Mouse (Mus musculus) MEL (cell line): ENCODE data around the gene Krt25. TPM values are rescaled to one million over a fixed set of nuclear protein-coding genes. Genes with fewer than 3 reads are reported as not detected.

Experiments
- DNase-seq: peaks from one replicate; pipeline ENCODE4 v3.0.0; 2011; ENCODE audit warnings: low read depth, low spot score
- H3K27ac ChIP-seq: 2 replicates; pipeline ENCODE4 v1.5.1; 2012; ENCODE audit warnings: low read depth, mild to moderate bottlenecking, control low read depth, low read length, moderate library complexity; ENCODE audit not compliant: control insufficient read depth
- H3K27me3 ChIP-seq, 2 experiments: fragments of 150-350 bp in 1 of 2; sonication (generic) in 1 of 2; 2 replicates each; pipeline ENCODE4 v1.6.1; 2012; ENCODE audit warnings: low read length in 2 of 2, mild to moderate bottlenecking in 2 of 2, improper control_type of control experiment in 1 of 2, moderate library complexity in 1 of 2; ENCODE audit not compliant: insufficient read depth in 2 of 2, control insufficient read depth in 1 of 2
- H3K36me3 ChIP-seq, 2 experiments: 2 replicates each; pipeline ENCODE4 v1.6.1; 2012 to 2014; ENCODE audit warnings: low read length in 2 of 2, improper control_type of control experiment in 1 of 2, inconsistent platforms in 1 of 2, mild to moderate bottlenecking in 1 of 2; ENCODE audit not compliant: insufficient read depth in 2 of 2, control insufficient read depth in 1 of 2
- H3K4me1 ChIP-seq, 2 experiments: fragments of 150-350 bp in 1 of 2; sonication (generic) in 1 of 2; 2 replicates each; pipeline ENCODE4 v1.6.1; 2012; ENCODE audit warnings: low read length in 2 of 2, improper control_type of control experiment in 1 of 2, mild to moderate bottlenecking in 1 of 2; ENCODE audit not compliant: insufficient read depth in 2 of 2, control insufficient read depth in 1 of 2
- H3K4me3 ChIP-seq, 2 experiments: fragments of 150-350 bp in 1 of 2; sonication (generic) in 1 of 2; 2 replicates each; pipeline ENCODE4 v1.5.1; 2012; ENCODE audit warnings: low read depth in 2 of 2, low read length in 2 of 2, mild to moderate bottlenecking in 2 of 2, moderate library complexity in 2 of 2, control low read depth in 1 of 2, improper control_type of control experiment in 1 of 2; ENCODE audit not compliant: control insufficient read depth in 1 of 2, insufficient read depth in 1 of 2
- H3K79me2 ChIP-seq: 2 replicates; pipeline ENCODE4 v1.6.1; 2012; ENCODE audit warnings: mild to moderate bottlenecking, low read length, moderate library complexity; ENCODE audit not compliant: control insufficient read depth, poor library complexity, insufficient read depth
- H3K9ac ChIP-seq: 2 replicates; pipeline ENCODE4 v1.6.1; 2012; ENCODE audit warnings: low read depth, mild to moderate bottlenecking, control low read depth, low read length, moderate library complexity; ENCODE audit not compliant: control insufficient read depth, poor library complexity, severe bottlenecking
- H3K9me3 ChIP-seq: fragments of 150-350 bp; sonication (generic); replicated peaks from 2 replicates; pipeline ENCODE4 v1.6.1; 2012; ENCODE audit warnings: mild to moderate bottlenecking, low read length, improper control_type of control experiment, moderate library complexity; ENCODE audit not compliant: insufficient read depth
- BHLHE40 ChIP-seq: IDR thresholded peaks from 2 replicates; pipeline ENCODE4 v1.6.1; 2012; ENCODE audit warnings: low read depth, mild to moderate bottlenecking, inconsistent platforms, low read length, improper control_type of control experiment, borderline replicate concordance
- CHD1 ChIP-seq: IDR thresholded peaks from 2 replicates; pipeline ENCODE4 v1.6.1; 2012; ENCODE audit warnings: low read depth, mild to moderate bottlenecking, inconsistent platforms, low read length, improper control_type of control experiment
- CTCF ChIP-seq, 3 experiments: IDR thresholded peaks in 2 of 3; conservative IDR thresholded peaks in 1 of 3; 2 replicates each; pipeline ENCODE4 v1.5.1; 2011 to 2012; ENCODE audit warnings: low read length in 3 of 3, low read depth in 2 of 3, mild to moderate bottlenecking in 2 of 3, improper control_type of control experiment in 1 of 3, inconsistent platforms in 1 of 3, mixed read lengths in 1 of 3, moderate library complexity in 1 of 3; ENCODE audit not compliant: control insufficient read depth in 1 of 3, insufficient read depth in 1 of 3, poor library complexity in 1 of 3, severe bottlenecking in 1 of 3
- MAFK ChIP-seq: IDR thresholded peaks from 2 replicates; pipeline ENCODE4 v1.6.1; 2011; ENCODE audit warnings: low read depth, mild to moderate bottlenecking, low read length, improper control_type of control experiment, borderline replicate concordance
- MAZ ChIP-seq: IDR thresholded peaks from 2 replicates; pipeline ENCODE4 v1.6.1; 2012; ENCODE audit warnings: low read depth, mild to moderate bottlenecking, inconsistent platforms, low read length, improper control_type of control experiment
- MXI1 ChIP-seq: IDR thresholded peaks from 2 replicates; pipeline ENCODE4 v1.6.1; 2011; ENCODE audit warnings: mild to moderate bottlenecking, low read depth, low read length, improper control_type of control experiment
- MYB ChIP-seq: IDR thresholded peaks from 2 replicates; pipeline ENCODE4 v1.6.1; 2011; ENCODE audit warnings: mild to moderate bottlenecking, low read depth, low read length, improper control_type of control experiment
- NRF1 ChIP-seq: IDR thresholded peaks from 2 replicates; pipeline ENCODE4 v1.6.1; 2014; ENCODE audit warnings: low read depth, mild to moderate bottlenecking, inconsistent platforms, low read length, improper control_type of control experiment, moderate library complexity; ENCODE audit not compliant: poor library complexity, insufficient read depth, severe bottlenecking
- RCOR1 ChIP-seq: IDR thresholded peaks from 2 replicates; pipeline ENCODE4 v1.6.1; 2012; ENCODE audit warnings: low read depth, mild to moderate bottlenecking, inconsistent platforms, low read length, improper control_type of control experiment
- TBP ChIP-seq: IDR thresholded peaks from 2 replicates; pipeline ENCODE4 v1.8.0; 2011; ENCODE audit warnings: low read depth, low read length, improper control_type of control experiment
- TCF12 ChIP-seq: IDR thresholded peaks from 2 replicates; pipeline ENCODE4 v1.6.1; 2014; ENCODE audit warnings: low read depth, mild to moderate bottlenecking, inconsistent platforms, low read length, improper control_type of control experiment, moderate library complexity
- UBTF ChIP-seq: IDR thresholded peaks from 2 replicates; pipeline ENCODE4 v1.6.1; 2012; ENCODE audit warnings: low read depth, mild to moderate bottlenecking, inconsistent platforms, low read length, improper control_type of control experiment, moderate library complexity, borderline replicate concordance; ENCODE audit not compliant: insufficient read depth
- USF1 ChIP-seq: IDR thresholded peaks from 2 replicates; pipeline ENCODE4 v1.6.1; 2014; ENCODE audit warnings: low read depth, mild to moderate bottlenecking, inconsistent platforms, low read length, improper control_type of control experiment, moderate library complexity
- ZNF384 ChIP-seq: IDR thresholded peaks from 2 replicates; pipeline ENCODE4 v1.6.1; 2012; ENCODE audit warnings: low read depth, mild to moderate bottlenecking, inconsistent platforms, low read length, improper control_type of control experiment
- polyA plus RNA-seq, 2 experiments: library from polyadenylated mRNA; stranded (reverse) in 1 of 2; unstranded in 1 of 2; fragments of >175 nt in 1 of 2; fragments of >200 nt in 1 of 2; gene quantifications; 2 replicates each; pipeline versions ENCODE4 v1.2.1 to v1.2.4; 2012; ENCODE audit warnings: low replicate concordance in 2 of 2, low read depth in 1 of 2; ENCODE audit not compliant: insufficient read length in 2 of 2, insufficient read depth in 1 of 2, missing spikeins in 1 of 2
- total RNA-seq: library from RNA; depleted of rRNA; stranded (reverse); fragments of 300-350 nt; gene quantifications from 2 replicates; pipeline ENCODE4 v1.2.3, GENCODE M21; 2012; rRNA removed

Krt25 gene
- total RNA-seq (not detected in 2 replicates), polyA plus RNA-seq (not detected)

DNA sequence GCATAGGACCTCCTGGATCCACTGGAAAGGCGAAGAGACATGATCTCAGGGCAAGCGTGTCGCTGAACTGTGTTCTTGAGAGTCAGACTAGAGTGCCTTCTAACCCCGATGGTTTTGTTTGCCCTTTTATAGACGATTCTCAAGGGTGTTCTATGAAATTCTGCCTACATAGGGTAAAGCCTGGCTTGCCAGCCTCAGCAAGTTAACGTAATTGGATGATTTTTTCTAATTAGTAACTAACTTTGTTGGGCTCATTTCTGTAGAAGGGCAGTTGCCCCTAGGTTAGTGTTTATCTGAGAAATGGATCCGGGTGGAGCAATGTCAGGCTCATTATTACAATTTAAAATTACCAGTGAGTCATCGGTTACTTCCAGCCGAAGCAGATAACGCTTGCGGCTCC is at the start of gene Krt25:
Gene Krt25, minus strand, starts transcription at position 101 of the 400 bp plus-strand sequence.
- H3K9me3 ChIP-seq, result no peaks in the 10 kb centered on the region

GRCm38 (mm10) chr11:99369853-99370451 is 47.2 kb upstream of the Krt25 start:
- H3K9me3 ChIP-seq, result no peaks in the 10 kb centered on the region
- H3K9ac ChIP-seq, result no peak overlapping the region
- no peak for TF ChIP-seq NRF1
- TF ChIP-seq USF1, result peak; percentile 30; the same call in 1 of the 2 replicates
- no peak for TF ChIP-seq ZNF384
- TF ChIP-seq CHD1, result no peak
- TF ChIP-seq, all 39 proteins: peak for 1
- H3K27ac ChIP-seq, result no peak overlapping the region
- H3K4me1 ChIP-seq, result peaks cover 0 to 7% of the 10 kb centered on the region in 2 experiments; a peak in 2 of 4 replicates
- H3K27me3 ChIP-seq, result peaks cover 11 to 16% of the 10 kb centered on the region in 2 experiments
- no peak for DNase-seq
- no peak overlapping the region for H3K4me3 ChIP-seq
- no peaks in the 10 kb centered on the region for H3K79me2 ChIP-seq
- H3K36me3 ChIP-seq, result peaks cover 0 to 3% of the 10 kb centered on the region in 2 experiments; a peak in 2 of 4 replicates

More for the DNA sequence above, at the start of gene Krt25:
- Histone ChIP-seq H3K4me1 (no peaks in the 10 kb centered on the region), H3K27me3 (peaks cover 4 to 9% of the 10 kb centered on the region in 2 experiments), H3K9ac (no peak within 1 kb of the TSS), H3K79me2 (no peaks in the 10 kb centered on the region), H3K4me3 (no peak within 1 kb of the TSS), H3K36me3 (no peaks in the 10 kb centered on the region), H3K27ac (no peak within 1 kb of the TSS)
- TF ChIP-seq BHLHE40 (no peak), MAZ (no peak), MAFK (no peak), CHD1 (no peak), MXI1 (no peak), USF1 (no peak), MYB (no peak), TCF12 (no peak), CTCF (IDR thresholded peaks at IDR 0.05 in 2 of 3, conservative IDR thresholded peaks at IDR 0.05 in 1 of 3; ENCODE audit: control insufficient read depth in 1 of 3, insufficient read depth in 1 of 3, low read depth in 2 of 3, low read length in 3 of 3, poor library complexity in 1 of 3, severe bottlenecking in 1 of 3) (no peak), TBP (no peak), UBTF (no peak), RCOR1 (no peak)
- no peak for DNase-seq
